Mouse (Mus musculus) layer of hippocampus, adult 9-11 months (tissue): Measurements from ENCODE around the gene Cenpe.

Experiments used
- DNase-seq: peaks from one replicate; pipeline ENCODE4 v3.0.0; 2022

Cenpe gene

GRCm38 (mm10) chr3:135281701-135282100 is 69.4 kb downstream of the Cenpe start:
- no peak for DNase-seq

GRCm38 (mm10) chr3:135285256-135285655 is 72.9 kb downstream of the Cenpe start:
- no peak for DNase-seq

- DNase-seq = no peak
These were observed 73.5 kb downstream of the Cenpe start for GRCm38 (mm10) chr3:135285807-135286206.

- no peak for DNase-seq
These were observed 75.9 kb downstream of the Cenpe start for GRCm38 (mm10) chr3:135288138-135288750.

GRCm38 (mm10) chr3:135289148-135289547 is 76.8 kb downstream of the Cenpe start:
- no peak for DNase-seq

- DNase-seq = peak; percentile 55
These were observed 78.0 kb downstream of the Cenpe start for GRCm38 (mm10) chr3:135290249-135290894.

GRCm38 (mm10) chr3:135293703-135294102 is 81.4 kb downstream of the Cenpe start:
- DNase-seq = peak; percentile 55

- DNase-seq = no peak
These were observed 83.2 kb downstream of the Cenpe start for GRCm38 (mm10) chr3:135295559-135295958.

- peak; percentile 35 for DNase-seq
These were observed 86.2 kb downstream of the Cenpe start for GRCm38 (mm10) chr3:135298560-135298959.

- DNase-seq = no peak
These were observed 87.7 kb downstream of the Cenpe start for GRCm38 (mm10) chr3:135300081-135300480.

GRCm38 (mm10) chr3:135304060-135304459 is 91.7 kb downstream of the Cenpe start:
- no peak for DNase-seq

- DNase-seq = no peak
These were observed 92.2 kb downstream of the Cenpe start for GRCm38 (mm10) chr3:135304566-135304965.

GRCm38 (mm10) chr3:135307411-135308259 is 95.3 kb downstream of the Cenpe start, which contains the start of gene Slc9b2:
Gene Slc9b2 (plus strand): TSS chr3:135307700.
- no peak for DNase-seq

- DNase-seq = no peak
These were observed 100.7 kb downstream of the Cenpe start for GRCm38 (mm10) chr3:135312916-135313491.

GRCm38 (mm10) chr3:135313727-135314126 is 101.4 kb downstream of the Cenpe start:
- no peak for DNase-seq

GRCm38 (mm10) chr3:135314811-135315210 is 102.5 kb downstream of the Cenpe start:
- DNase-seq = no peak

GRCm38 (mm10) chr3:135315720-135316425 is 103.5 kb downstream of the Cenpe start:
- DNase-seq = no peak

GRCm38 (mm10) chr3:135318331-135318730 is 106.0 kb downstream of the Cenpe start:
- no peak for DNase-seq
